Mouse (Mus musculus) heart, adult 18-20 months (tissue): ENCODE measurements around the gene Kifc5b. TPM values are rescaled to one million over a fixed set of nuclear protein-coding genes. Genes with fewer than 3 reads are reported as not detected.
"Not testable (repeated sequence)": the region's sequence is repeated elsewhere in the genome, so short reads cannot be mapped to it uniquely, and the experiment has no call there.

Experiments
- DNase-seq, 2 experiments: peaks; one replicate each; pipeline ENCODE4 v3.0.0; 2021 to 2022; ENCODE audit warnings: mixed read lengths in 1 of 2
- long read RNA-seq, 2 experiments: library from polyadenylated mRNA; stranded (forward); transcript quantifications; one replicate each; pipeline ENCODE4 v2.0.0; 2021
- total RNA-seq, 2 experiments: library from RNA; stranded (reverse); gene quantifications; 2 replicates each; pipeline ENCODE4 v1.2.3; 2021

Kifc5b gene
- total RNA-seq = 1 to 10 TPM in 1 of 2 experiments, under 1 TPM in 1; 0.37 to 1.1 TPM
- long read RNA-seq, experiment 1, partial matches to known transcripts = 0 of 1 reads
- long read RNA-seq, experiment 1, other reads (novel, unspliced or antisense) = 1 of 1 reads
- long read RNA-seq, experiment 2 = 0 reads

DNA sequence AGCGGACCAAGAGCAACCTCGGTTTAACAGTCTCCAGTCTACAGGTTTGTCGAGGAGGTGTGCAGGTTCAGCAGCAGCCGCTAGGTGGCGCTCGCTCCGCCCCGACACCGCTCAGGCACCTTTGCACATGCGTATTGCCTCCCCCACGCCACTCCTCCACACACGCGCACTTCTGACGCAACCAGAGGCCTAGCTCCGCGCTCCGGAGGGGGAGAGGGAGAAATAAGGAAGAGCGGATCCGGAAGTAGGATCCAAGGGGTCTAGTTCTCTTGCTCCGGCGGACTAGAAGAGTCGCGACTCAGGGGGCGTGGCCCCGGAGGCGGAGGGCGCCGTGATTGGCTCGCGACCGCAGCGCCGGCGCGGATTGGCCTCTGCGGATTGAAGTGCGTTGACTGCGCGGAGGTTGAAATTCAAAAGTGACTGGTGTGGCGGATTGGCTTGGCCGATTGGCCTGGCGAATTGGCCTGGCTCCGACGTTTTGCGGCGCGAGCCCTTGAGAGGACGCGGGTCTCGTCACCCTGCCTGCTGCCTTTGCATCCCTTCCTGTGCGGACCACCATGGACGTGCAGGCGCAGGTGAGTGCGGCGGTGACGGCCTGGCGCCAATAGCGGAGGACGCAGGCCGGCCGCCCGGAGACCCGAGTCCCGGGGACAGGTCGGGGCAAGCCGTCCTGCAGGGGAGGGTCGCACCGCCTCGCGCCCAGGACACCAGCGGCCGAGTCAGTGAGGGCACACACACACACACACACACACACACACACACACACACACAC lies at the start of gene Kifc5b:
Gene Kifc5b, plus strand, starts transcription at position 381 of the 772 bp plus-strand sequence.
- peak; percentile 99 to 100 for DNase-seq

DNA sequence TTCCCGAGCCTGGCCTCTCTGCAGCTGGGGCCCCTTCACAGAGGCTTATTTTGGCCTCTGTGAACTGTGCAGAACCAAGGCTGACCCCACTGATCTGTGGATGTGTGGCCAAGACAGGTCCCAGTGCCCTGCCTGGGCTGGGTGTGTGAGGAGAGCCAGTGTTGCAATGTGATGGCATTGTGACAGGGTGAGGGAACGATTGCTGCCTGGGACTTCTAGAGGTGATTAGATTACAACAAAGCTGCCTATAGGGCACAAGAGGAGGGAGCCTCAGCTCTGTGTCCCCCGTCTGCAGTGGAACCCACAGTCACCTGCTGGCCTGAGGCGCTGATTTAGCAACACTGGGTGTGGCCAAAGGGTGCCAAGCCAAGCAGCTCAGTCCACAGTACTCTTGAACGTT lies 48.1 kb upstream of the Kifc5b start:
- peak; percentile 76 to 85 for DNase-seq

DNA sequence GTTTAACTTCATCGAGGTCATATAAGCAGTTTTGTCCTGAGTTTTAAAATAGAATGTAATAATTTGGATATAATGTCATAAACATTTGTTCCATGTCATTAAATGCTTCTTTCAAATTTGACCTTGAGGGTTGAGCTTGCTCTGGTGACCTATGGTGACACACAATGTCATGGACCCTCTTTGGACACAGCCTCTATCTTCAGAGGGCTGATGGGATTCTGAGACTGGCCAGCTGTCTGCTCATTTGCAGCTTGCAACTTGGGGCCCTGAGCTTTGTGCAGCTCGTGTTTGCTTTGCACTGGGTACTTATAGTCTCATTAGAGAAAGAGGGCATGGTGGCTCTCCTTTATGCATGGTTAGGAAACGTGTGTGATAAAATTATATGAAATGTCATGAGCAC lies 44.0 kb upstream of the Kifc5b start:
- DNase-seq = no peak

GRCm38 (mm10) chr17:26873502-26873901 lies 43.4 kb upstream of the Kifc5b start:
- no peak for DNase-seq

DNA sequence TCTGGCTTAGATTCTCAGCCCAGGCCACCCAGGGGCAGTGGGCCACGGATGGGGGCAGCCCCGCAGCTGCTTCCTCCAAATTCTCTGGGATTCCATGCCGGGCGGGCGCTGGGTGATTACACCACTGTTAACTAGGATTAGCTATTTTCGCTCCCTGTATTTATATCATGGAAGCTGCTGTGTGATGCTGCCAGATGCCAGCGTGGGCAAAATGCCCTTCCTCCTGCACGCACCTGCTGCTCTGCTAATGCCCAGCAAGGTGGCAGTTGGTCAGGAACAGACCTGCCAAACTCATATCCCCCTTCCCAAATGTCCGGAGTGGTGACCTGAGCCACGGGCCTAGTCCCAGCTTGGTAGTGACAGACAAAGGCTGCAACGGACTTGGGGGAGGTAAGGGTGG lies 42.3 kb upstream of the Kifc5b start:
- DNase-seq = peak in 1 of 2 experiments; percentile 47

GRCm38 (mm10) chr17:26877927-26878326 lies 39.0 kb upstream of the Kifc5b start:
- no peak for DNase-seq

- no peak for DNase-seq
These were observed 37.7 kb upstream of the Kifc5b start for GRCm38 (mm10) chr17:26879235-26879634.

GRCm38 (mm10) chr17:26882706-26883105 lies 34.2 kb upstream of the Kifc5b start:
- no peak for DNase-seq

GRCm38 (mm10) chr17:26883585-26883984 lies 33.3 kb upstream of the Kifc5b start:
- no peak for DNase-seq

DNA sequence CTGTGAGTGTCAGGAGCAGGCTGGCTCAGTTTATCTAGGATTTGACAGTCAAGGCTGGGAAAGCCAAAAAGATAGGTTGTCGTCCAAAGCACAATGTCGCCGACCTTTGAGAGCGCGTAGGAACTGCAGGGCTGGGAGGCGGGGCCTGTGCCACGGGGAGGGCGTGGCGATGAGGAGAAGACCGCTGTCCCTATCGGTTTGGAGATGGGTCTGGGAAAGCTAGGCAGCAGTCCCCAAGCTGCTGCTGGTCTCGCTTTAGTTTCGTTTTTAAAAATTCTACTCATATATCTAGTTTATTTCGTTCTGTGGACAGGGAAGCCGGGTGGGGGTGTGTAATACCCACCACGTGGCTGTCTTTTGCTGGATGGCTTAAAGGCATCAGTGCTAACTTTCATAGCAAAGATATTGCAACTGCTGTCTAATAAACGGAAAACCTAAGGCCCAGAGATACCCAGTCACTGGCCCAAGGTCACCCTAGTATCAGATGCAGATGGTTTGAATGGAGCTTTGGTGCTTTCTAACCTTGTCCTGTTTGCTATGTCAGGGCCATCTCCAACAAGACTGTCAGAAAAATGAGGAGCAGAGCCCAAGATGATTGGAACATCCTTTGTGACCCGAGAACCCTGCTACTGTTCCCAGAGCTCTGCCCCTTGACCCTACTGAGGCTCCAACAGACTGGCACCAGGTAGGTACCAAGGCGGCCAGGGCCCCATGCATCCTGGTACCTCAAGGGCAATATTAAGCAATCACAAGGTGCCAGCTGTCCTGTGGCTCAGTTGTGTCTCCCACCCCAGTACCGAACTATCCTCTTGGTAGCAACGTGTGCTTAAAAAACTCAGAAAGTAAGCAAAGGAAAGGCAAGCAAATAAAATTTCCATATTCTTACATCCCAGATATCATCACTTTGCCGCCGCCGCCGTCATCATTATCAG lies 31.6 kb upstream of the Kifc5b start:
- DNase-seq = peak; percentile 91

- DNase-seq = peak; percentile 88 to 90
These were observed 30.7 kb upstream of the Kifc5b start for GRCm38 (mm10) chr17:26886047-26886749.

DNA sequence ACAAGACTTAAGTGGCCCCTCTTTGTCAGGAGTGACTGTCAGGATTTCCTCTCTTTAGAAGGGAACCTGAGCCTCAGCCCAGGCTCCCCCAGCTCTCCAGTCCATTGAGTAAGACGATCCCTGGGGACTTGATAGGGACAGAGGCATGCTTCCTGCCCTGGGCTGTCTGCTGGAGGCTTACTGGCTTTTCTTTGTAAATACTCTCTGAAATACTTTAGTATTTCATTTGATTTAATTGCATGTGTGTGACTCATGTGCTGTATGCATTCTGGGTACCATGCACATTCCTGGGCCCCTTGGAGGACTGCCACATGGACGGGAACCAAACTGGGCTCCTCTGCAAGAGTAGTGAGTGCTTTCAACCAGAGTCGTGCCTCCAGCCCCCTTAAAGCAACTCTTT lies 29.0 kb upstream of the Kifc5b start:
- DNase-seq = peak in 1 of 2 experiments; percentile 30

DNA sequence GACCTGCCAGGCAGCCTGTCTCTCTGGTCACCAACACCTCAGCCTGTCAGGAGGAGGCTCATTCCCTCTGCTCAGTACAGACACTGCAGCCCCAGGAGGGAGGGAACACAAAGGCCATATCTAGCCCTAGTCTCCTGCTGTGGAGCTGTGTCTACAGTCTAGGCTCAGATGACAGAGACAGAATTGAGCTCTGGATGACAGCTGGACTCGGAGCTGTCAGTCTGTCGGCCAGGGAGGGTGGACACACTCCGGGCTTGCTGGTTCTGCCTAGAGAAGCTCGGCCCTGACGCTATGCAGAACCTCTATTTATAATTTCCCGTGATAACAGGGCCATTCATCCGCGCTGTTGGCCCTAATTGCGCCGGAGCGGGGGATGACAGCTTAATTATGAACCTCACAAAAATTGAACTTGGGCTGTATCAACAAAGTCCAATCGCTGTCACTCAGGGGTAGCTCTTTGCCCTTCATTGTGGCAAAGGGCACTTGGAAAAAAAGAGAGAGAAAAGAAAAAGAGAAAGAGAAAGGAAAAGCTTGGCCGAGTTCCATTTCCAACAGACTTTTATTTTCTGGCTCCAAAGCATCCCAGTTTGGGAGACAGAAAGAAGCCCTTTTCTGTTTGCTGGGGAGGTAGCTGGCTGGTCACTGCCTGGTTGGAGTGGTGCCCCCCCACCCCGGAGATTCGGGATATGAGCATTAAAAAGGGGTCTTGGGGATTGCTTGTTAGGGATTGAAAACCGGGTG lies 24.1 kb upstream of the Kifc5b start:
- peak; percentile 68 to 82 for DNase-seq

DNA sequence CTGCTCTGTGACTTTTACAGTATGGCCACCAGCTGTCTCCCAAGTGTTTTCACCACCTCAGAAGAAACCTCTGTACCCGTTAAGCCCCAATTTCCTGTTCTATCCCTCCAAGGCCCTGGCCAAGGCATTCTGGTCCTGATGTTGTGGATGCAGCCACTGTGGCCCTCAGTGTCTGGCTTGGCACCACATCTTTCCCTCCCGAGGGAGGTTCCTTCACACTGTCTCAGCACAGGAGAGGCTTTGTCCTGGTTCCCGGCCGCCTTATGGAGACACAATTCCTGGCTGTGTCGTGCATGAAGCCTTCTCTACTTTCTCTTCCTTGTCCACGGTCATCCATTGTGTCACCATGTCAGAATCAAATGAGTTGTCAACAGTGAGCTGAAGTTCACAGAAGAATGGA lies 23.4 kb upstream of the Kifc5b start:
- DNase-seq = peak in 1 of 2 experiments; percentile 37

GRCm38 (mm10) chr17:26894342-26894741 lies 22.5 kb upstream of the Kifc5b start:
- DNase-seq = no peak

DNA sequence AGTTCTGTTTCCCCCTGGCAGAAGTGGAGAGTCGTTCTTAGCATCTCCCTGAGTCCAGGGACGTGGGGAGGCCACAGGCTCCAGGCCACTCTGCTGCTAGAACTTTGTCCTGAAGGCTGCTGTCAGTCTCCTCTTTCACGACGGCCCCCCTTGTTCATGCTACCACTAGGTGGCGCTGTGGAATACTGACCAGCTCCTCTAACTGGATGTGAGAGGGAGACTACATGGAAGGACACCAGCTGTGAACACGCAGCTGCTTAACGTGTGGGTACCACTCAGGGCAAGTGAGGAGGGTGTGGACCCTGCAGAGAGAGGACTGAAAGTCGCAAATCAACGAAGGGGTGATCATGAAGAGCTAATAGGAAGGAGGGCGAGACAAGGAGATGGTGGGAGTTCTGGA lies 21.3 kb upstream of the Kifc5b start:
- peak; percentile 66 to 83 for DNase-seq

DNA sequence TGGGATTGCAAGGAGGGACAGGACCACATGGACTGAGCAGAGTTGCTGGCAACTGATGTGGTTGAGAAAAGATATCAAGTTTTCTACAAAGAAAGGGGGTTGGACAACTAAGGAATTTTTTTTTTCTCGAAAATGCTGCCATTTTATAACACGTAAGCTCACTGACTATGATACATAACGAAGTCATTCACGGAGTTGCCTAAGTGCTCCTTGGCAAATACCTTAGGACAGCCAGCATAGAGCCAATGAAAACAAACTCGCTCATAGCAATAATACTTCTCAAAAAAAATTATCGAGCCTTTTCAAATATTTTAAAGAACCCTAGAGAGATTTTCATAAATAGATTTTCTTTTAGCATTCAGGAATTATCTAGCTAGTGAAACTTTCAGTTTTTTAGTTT lies 16.0 kb upstream of the Kifc5b start:
- DNase-seq = no peak

DNA sequence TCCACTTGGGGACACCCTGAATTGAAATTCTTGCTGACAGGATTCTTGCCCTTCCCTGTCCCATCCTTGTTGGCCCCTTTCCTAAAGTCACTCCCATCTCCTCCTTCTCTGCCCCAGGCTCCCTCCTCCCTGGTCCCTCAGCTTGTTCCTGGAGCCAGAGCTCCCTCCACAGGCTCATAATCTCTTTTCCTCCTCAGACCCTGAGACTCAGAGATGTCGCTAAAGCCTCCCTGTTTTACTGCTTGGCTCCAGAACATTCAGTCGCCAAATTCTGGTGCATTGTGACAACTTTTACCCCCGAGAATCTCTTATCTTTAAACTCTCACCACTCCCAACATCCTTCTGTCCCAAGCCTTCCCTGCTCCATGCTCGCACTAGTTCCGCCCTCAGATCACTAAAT lies 12.6 kb upstream of the Kifc5b start:
- peak in 1 of 2 experiments; percentile 34 for DNase-seq

DNA sequence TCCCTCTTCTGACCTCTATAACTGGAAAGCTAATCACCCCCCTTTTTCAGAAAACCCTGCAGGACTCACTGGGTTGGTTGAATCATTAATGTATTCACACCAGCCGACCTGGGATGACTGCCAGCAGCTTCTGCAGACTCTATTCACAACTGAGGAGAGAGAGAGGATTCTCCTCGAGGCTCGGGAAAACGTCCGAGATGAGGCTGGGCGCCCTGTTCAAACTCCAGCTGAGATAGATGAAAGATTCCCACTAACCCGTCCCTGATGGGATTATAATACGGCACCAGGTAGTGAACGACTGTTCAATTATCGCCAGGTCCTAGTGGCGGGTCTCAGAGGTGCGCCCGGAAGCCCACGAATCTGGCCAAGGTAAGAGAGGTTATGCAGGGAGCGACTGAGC lies 9.4 kb upstream of the Kifc5b start:
- not testable (repeated sequence) for DNase-seq

- no peak for DNase-seq
These were observed 1.6 kb upstream of the Kifc5b start for GRCm38 (mm10) chr17:26915248-26915647.

DNA sequence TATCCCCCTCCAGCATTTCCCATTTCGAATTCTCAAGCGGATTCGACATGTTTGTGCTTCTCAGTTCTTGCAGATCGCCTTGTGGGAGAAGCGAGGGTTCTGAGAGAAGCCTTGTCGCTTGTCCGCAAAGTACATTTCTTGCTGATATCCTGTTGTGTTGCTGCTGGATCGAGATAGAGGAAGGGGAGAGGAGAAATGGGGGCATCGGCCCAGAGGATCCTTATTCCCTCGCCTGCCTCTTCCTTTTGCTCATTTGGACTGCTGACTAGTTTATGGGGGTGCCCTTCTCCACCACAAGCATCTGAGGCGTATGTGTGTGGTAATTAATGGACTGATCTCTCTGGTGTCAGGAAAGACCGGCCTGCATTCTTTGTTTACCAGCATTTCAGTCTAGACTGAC lies 669 bp downstream of the Kifc5b start:
- DNase-seq = not testable (repeated sequence)
